Mouse (Mus musculus) bone marrow macrophage, adult 2 months (primary cell): ENCODE data around the gene Terf2. TPM values are rescaled to one million over a fixed set of nuclear protein-coding genes. Genes with fewer than 3 reads are reported as not detected.
A peak's percentile ranks its signal among the peaks of the same experiment; 100 is the strongest.

Source experiments
- H3K27ac ChIP-seq: 2 replicates; pipeline ENCODE4 v1.5.1; 2012; ENCODE audit warnings: low read depth, low read length; ENCODE audit not compliant: insufficient read depth
- H3K4me1 ChIP-seq: 2 replicates; pipeline ENCODE4 v1.6.1; 2012; ENCODE audit warnings: low read length; ENCODE audit not compliant: control insufficient read depth, insufficient read depth
- H3K4me3 ChIP-seq: 2 replicates; pipeline ENCODE4 v1.5.1; 2012; ENCODE audit warnings: mild to moderate bottlenecking, low read length, moderate library complexity; ENCODE audit not compliant: insufficient read depth
- CTCF ChIP-seq: IDR thresholded peaks from 2 replicates; pipeline ENCODE4 v1.5.1; 2012; ENCODE audit warnings: low read depth, mild to moderate bottlenecking, low read length, moderate library complexity
- POLR2A ChIP-seq: IDR thresholded peaks from 2 replicates; pipeline ENCODE4 v1.6.1; 2012; ENCODE audit warnings: mild to moderate bottlenecking, low read depth, low read length, borderline replicate concordance
- polyA plus RNA-seq: library from polyadenylated mRNA; stranded (reverse); fragments of >200 nt; gene quantifications from 2 replicates; pipeline ENCODE4 v1.2.4, GENCODE M21; 2012; ENCODE audit not compliant: missing spikeins, insufficient read depth, insufficient read length

The Terf2 gene
- polyA plus RNA-seq, 1 experiment, result 34.2 TPM

- H3K4me1 ChIP-seq, result peaks cover 8% of the 10 kb centered on the region
- TF ChIP-seq POLR2A, result no peak
- TF ChIP-seq CTCF, result no peak
- H3K4me3 ChIP-seq, result peak overlapping the region; percentile 83
- H3K27ac ChIP-seq, result peak overlapping the region; percentile 22
Measured at GRCm38 (mm10) chr8:107056973-107057369, 39.4 kb downstream of the Terf2 start.

GRCm38 (mm10) chr8:107056076-107056972 is 40.0 kb downstream of the Terf2 start, which contains the start of the genes Cog8 and Nip7:
Gene Cog8, minus strand, starts transcription at chr8:107056689.
Gene Nip7, plus strand, starts transcription at chr8:107056877.
- Histone ChIP-seq H3K4me1 (peaks cover 8% of the 10 kb centered on the region), H3K4me3 (peak within 1 kb of the TSS; percentile 94), H3K27ac (peak within 1 kb of the TSS; percentile 69)
- TF ChIP-seq CTCF (no peak), POLR2A (no peak)

- Histone ChIP-seq H3K27ac (no peak overlapping the region), H3K4me3 (no peak overlapping the region), H3K4me1 (peaks cover 3% of the 10 kb centered on the region)
- TF ChIP-seq POLR2A (no peak), CTCF (no peak)
Measured at GRCm38 (mm10) chr8:107052046-107052445, 44.3 kb downstream of the Terf2 start.

- H3K4me3 ChIP-seq, result peak overlapping the region; percentile 85
Measured at GRCm38 (mm10) chr8:107049480-107049879, 46.9 kb downstream of the Terf2 start.

GRCm38 (mm10) chr8:107048061-107048941 is 48.0 kb downstream of the Terf2 start, which contains the start of gene Pdf:
Gene Pdf, minus strand, starts transcription at chr8:107048614.
- Histone ChIP-seq H3K4me1 (peaks cover 6% of the 10 kb centered on the region), H3K4me3 (peak within 1 kb of the TSS; percentile 85), H3K27ac (peak within 1 kb of the TSS; percentile 63)
- TF ChIP-seq CTCF (no peak), POLR2A (no peak)

More at GRCm38 (mm10) chr8:107049480-107049879, 46.9 kb downstream of the Terf2 start:
- TF ChIP-seq CTCF (no peak), POLR2A (0 out of 2 replicates have a peak, but pooled peaks have one; percentile 19)
- peaks cover 6% of the 10 kb centered on the region for H3K4me1 ChIP-seq
- H3K27ac ChIP-seq, result no peak overlapping the region

- peak overlapping the region; percentile 85; the same call in 1 of the 2 replicates for H3K4me3 ChIP-seq
Measured at GRCm38 (mm10) chr8:107046976-107047375, 49.4 kb downstream of the Terf2 start.

GRCm38 (mm10) chr8:107045478-107045877 is 50.9 kb downstream of the Terf2 start:
- TF ChIP-seq CTCF, result no peak
- no peak for TF ChIP-seq POLR2A
- Histone ChIP-seq H3K4me1 (peaks cover 10% of the 10 kb centered on the region), H3K27ac (no peak overlapping the region), H3K4me3 (no peak overlapping the region)

More at GRCm38 (mm10) chr8:107046976-107047375, 49.4 kb downstream of the Terf2 start:
- TF ChIP-seq CTCF, result no peak
- Histone ChIP-seq H3K4me1 (peaks cover 6% of the 10 kb centered on the region), H3K27ac (no peak overlapping the region)

- Histone ChIP-seq H3K4me1 (peaks cover 22% of the 10 kb centered on the region), H3K27ac (no peak overlapping the region), H3K4me3 (no peak overlapping the region)
- TF ChIP-seq CTCF (no peak), POLR2A (no peak)
Measured at GRCm38 (mm10) chr8:107040632-107041031, 55.7 kb downstream of the Terf2 start.

- TF ChIP-seq POLR2A (no peak), CTCF (no peak)
- Histone ChIP-seq H3K27ac (peak overlapping the region; percentile 74), H3K4me3 (peak overlapping the region; percentile 30)
Measured at GRCm38 (mm10) chr8:107036626-107037025, 59.7 kb downstream of the Terf2 start.

More at GRCm38 (mm10) chr8:107036626-107037025, 59.7 kb downstream of the Terf2 start:
- peaks cover 39% of the 10 kb centered on the region for H3K4me1 ChIP-seq
